Mouse (Mus musculus) heart, postnatal 0 days (tissue): ENCODE measurements at regions not wholly inside any gene's neighbourhood (a gene's known extent, or its start where the extent isn't known, plus 50 kb on each side); places are given as distances from the start of the nearest gene placed in this dataset.

Source experiments
- ATAC-seq: fragments of 200-750 bp; cut with Nextera tagmentation; 2 replicates; pipeline ENCODE4 v1.8.0; 2017; ENCODE audit warnings: low read depth, moderate number of reproducible peaks, moderate library complexity; ENCODE audit not compliant: insufficient read depth
- DNase-seq: peaks from one replicate; pipeline ENCODE4 v3.0.0-alpha.2; 2016; ENCODE audit warnings: low spot score
- H3K27ac ChIP-seq: fragments of 300-500 bp; sonication (generic); 2 replicates; pipeline ENCODE4 v1.5.1; 2014; ENCODE audit warnings: low read depth, mild to moderate bottlenecking
- H3K27me3 ChIP-seq: fragments of 300-500 bp; sonication (generic); 2 replicates; pipeline ENCODE4 v1.6.1; 2014; ENCODE audit warnings: low read length, mixed read lengths; ENCODE audit not compliant: control insufficient read depth, insufficient read depth
- H3K36me3 ChIP-seq: fragments of 300-500 bp; sonication (generic); replicated peaks from 2 replicates; pipeline ENCODE4 v1.6.1; 2014; ENCODE audit warnings: low read length, mixed read lengths; ENCODE audit not compliant: control insufficient read depth, insufficient read depth
- H3K4me1 ChIP-seq: fragments of 300-500 bp; sonication (generic); 2 replicates; pipeline ENCODE4 v1.6.1; 2014; ENCODE audit warnings: antibody characterized with exemption; ENCODE audit not compliant: control insufficient read depth, insufficient read depth
- H3K4me2 ChIP-seq: fragments of 300-500 bp; sonication (generic); 2 replicates; pipeline ENCODE4 v1.6.1; 2014; ENCODE audit warnings: low read depth, mild to moderate bottlenecking, low read length, moderate library complexity
- H3K4me3 ChIP-seq: fragments of 300-500 bp; sonication (generic); 2 replicates; pipeline ENCODE4 v1.5.1; 2014; ENCODE audit warnings: low read depth, low read length
- H3K9ac ChIP-seq: fragments of 300-500 bp; sonication (generic); replicated peaks from 2 replicates; pipeline ENCODE4 v1.6.1; 2014; ENCODE audit warnings: low read depth, low read length, mixed read lengths
- H3K9me3 ChIP-seq: fragments of 300-500 bp; sonication (generic); replicated peaks from 2 replicates; pipeline ENCODE4 v1.6.1; 2016; ENCODE audit warnings: low read length; ENCODE audit not compliant: control insufficient read depth
- CTCF ChIP-seq: IDR thresholded peaks from 2 replicates; pipeline ENCODE4 v1.5.1; 2016; ENCODE audit warnings: antibody characterized with exemption, control low read depth, low read depth
- EP300 ChIP-seq: IDR thresholded peaks from 2 replicates; pipeline ENCODE4 v1.6.1; 2016; ENCODE audit warnings: antibody characterized with exemption, low read depth
- WGBS: fragments of 180-500 bp; shearing (Covaris S2); extraction: QIAGEN DNeasy Blood & Tissue Kit; methylation state at CpG from one replicate; pipeline ENCODE4 v1.1.7; 2014; 5-methylcytosine and 5-hydroxymethylcytosine counted together

DNA sequence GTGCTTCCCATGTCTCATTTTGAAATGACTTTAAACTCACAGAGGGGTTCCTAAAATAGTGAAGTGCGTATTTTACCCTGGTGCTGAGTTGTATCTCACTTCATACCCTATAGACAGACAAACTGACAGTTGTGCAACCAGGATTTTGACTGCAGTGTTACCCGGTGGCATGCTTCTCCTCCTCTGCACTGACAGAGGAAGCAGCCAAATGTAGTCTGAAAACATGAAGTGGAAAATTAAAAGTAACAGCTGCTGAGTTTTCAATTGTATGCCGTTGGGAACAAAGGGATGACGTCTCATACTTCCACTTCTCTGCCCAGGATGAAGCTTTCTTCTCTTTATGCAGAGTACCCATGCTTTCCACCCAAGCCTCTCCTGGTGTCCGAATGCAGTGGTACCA is 155.0 kb downstream of the Wdr11 start:
- no peak overlapping the region for H3K4me3 ChIP-seq
- DNase-seq (no peak), ATAC-seq (no peak)
- 71% methylated on average over 5 of the region's 5 CpGs for WGBS
- no peak overlapping the region for H3K4me2 ChIP-seq
- H3K36me3 ChIP-seq, result no peaks in the 10 kb centered on the region
- no peak for TF ChIP-seq EP300
- no peak for TF ChIP-seq CTCF
- H3K27ac ChIP-seq, result no peak overlapping the region
- H3K4me1 ChIP-seq, result no peaks in the 10 kb centered on the region
- H3K9ac ChIP-seq, result no peak overlapping the region
- no peaks in the 10 kb centered on the region for H3K27me3 ChIP-seq
- 0 out of 2 replicates have a peak, but pooled peaks cover 5% of the 10 kb centered on the region for H3K9me3 ChIP-seq

DNA sequence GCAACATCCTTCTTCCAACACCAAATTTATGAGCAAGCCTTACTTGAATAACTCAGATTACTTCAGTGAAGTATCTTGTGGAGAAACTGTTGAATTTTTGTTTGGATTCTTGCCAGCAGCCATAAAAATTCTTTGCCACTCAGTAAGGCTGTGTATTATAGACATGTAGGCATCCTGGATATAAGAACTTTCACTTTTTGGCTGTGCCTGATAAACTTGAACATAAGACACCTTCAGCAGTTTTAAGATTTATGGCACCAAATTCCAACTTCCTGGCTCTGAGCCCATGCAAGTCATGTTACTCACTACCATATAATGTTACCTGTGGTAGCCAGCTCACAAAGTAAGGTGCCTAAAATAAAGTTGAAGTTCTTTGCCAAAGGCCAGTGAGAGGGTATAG is 159.3 kb downstream of the Wdr11 start:
- Histone ChIP-seq H3K27me3 (no peaks in the 10 kb centered on the region), H3K36me3 (no peaks in the 10 kb centered on the region), H3K4me1 (no peaks in the 10 kb centered on the region), H3K9ac (no peak overlapping the region), H3K4me2 (no peak overlapping the region), H3K4me3 (no peak overlapping the region), H3K9me3 (0 out of 2 replicates have a peak, but pooled peaks cover 5% of the 10 kb centered on the region), H3K27ac (no peak overlapping the region)
- TF ChIP-seq EP300 (no peak), CTCF (no peak)
- DNase-seq (no peak), ATAC-seq (no peak)

DNA sequence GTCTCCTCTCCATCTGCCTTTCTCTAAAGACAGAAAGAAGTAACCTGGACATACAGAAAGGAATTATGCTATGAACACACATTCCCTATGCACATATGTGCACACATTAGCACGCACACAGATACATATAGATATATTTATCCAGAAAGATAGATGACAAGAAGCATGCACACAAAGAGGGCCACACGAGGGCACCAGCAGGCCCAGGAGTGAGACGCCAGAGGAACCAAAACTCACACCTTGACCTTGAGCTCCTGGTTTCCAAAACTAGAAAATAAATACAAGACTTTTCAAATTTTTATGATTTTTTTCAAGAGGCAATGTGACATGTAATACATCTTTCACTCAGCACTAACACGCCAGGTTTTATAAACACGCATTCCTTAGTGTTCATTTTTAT is 163.1 kb downstream of the Wdr11 start:
- WGBS, result 73% methylated on average over 5 of the region's 5 CpGs
- no peaks in the 10 kb centered on the region for H3K4me1 ChIP-seq
- no peak overlapping the region for H3K4me2 ChIP-seq
- H3K4me3 ChIP-seq, result no peak overlapping the region
- no peak overlapping the region for H3K9ac ChIP-seq
- no peaks in the 10 kb centered on the region for H3K36me3 ChIP-seq
- TF ChIP-seq CTCF (peak; percentile 20; the same call in 1 of the 2 replicates), EP300 (no peak)
- DNase-seq (no peak), ATAC-seq (no peak)
- no peak overlapping the region for H3K27ac ChIP-seq
- H3K27me3 ChIP-seq, result no peaks in the 10 kb centered on the region
- H3K9me3 ChIP-seq, result no peaks in the 10 kb centered on the region

DNA sequence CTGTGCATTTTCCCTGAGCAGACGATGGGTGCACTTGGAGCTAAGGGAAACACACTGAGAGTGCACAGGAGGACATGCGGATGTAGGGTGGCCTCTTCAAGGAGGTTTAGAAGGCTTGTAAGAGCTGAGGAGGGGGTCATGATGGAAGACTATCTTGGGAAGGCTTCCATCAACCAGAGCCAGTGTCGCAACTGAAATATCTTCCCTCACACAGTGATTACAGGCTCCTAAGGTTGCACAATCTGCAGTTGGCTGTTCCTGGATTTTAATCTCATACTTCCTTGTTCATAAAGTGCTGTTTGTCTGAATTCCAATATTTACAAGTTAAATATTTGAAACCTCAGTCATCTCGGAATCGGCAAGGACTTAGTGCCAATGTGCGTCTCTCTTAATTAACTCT is 164.5 kb downstream of the Wdr11 start:
- WGBS, result 75% methylated on average over 6 of the region's 6 CpGs
- H3K36me3 ChIP-seq, result no peaks in the 10 kb centered on the region
- no peak overlapping the region for H3K4me3 ChIP-seq
- H3K27ac ChIP-seq, result no peak overlapping the region
- no peak overlapping the region for H3K9ac ChIP-seq
- H3K27me3 ChIP-seq, result no peaks in the 10 kb centered on the region
- no peaks in the 10 kb centered on the region for H3K4me1 ChIP-seq
- no peaks in the 10 kb centered on the region for H3K9me3 ChIP-seq
- no peak for ATAC-seq
- DNase-seq, result no peak
- H3K4me2 ChIP-seq, result no peak overlapping the region
- TF ChIP-seq EP300, result no peak
- no peak for TF ChIP-seq CTCF

DNA sequence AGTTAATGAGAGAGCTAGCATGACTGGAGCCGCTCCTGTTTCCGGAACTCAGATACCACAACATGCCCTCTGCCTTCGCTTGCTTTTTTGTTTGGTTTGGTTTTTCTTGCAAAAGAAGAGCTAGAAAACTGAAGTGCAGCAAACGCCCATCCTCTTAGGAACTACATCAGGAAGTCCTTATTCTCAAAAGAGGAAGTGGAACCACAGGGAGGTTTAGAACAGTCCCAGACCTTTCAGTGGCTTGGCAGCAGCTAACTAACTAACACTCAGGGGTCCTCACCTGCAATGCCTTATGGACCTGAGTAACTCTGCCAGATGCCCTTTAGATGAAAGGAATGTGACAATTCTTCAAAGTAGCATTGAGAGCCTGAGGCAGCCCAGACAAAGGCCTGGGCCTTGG is 168.2 kb downstream of the Wdr11 start:
- ATAC-seq (no peak), DNase-seq (no peak)
- H3K4me3 ChIP-seq, result no peak overlapping the region
- 77% methylated on average over 4 of the region's 4 CpGs for WGBS
- no peak overlapping the region for H3K9ac ChIP-seq
- no peaks in the 10 kb centered on the region for H3K4me1 ChIP-seq
- no peak overlapping the region for H3K4me2 ChIP-seq
- H3K27me3 ChIP-seq, result no peaks in the 10 kb centered on the region
- no peak overlapping the region for H3K27ac ChIP-seq
- no peaks in the 10 kb centered on the region for H3K9me3 ChIP-seq
- no peaks in the 10 kb centered on the region for H3K36me3 ChIP-seq
- TF ChIP-seq CTCF, result no peak
- TF ChIP-seq EP300, result no peak

DNA sequence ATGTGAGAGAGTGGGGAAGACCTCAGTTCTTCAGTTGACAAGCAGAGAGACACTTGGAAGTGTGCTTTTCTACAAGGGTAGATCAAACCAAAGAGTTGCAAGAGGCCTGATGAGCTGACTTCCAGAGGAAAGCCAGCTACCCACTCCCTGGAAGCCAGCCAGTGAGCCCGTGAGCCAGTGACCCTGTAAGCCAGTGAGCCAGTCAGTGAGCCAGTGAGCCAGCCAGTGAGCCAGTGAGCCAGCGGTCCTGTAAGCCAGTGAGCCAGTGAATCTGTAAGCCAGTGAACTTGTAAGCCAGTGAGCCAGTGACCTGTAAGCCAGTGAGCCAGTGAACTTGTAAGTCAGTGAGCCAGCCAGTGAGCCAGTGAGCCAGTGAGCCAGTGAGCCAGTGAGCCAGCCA is 168.7 kb downstream of the Wdr11 start:
- Histone ChIP-seq H3K9ac (no peak overlapping the region), H3K9me3 (no peaks in the 10 kb centered on the region), H3K27me3 (no peaks in the 10 kb centered on the region), H3K27ac (no peak overlapping the region), H3K4me2 (no peak overlapping the region), H3K4me3 (no peak overlapping the region), H3K36me3 (no peaks in the 10 kb centered on the region), H3K4me1 (no peaks in the 10 kb centered on the region)
- 77% methylated on average over 2 of the region's 2 CpGs for WGBS
- no peak for ATAC-seq
- TF ChIP-seq CTCF, result no peak
- TF ChIP-seq EP300, result no peak
- DNase-seq, result no peak
